Mouse (Mus musculus): ENCODE measurements around the gene Ankrd44.

Ankrd44 gene

GRCm38 (mm10) chr1:54749516-54749915, 176.7 kb downstream of the Ankrd44 start:
- DNase-seq: no peak

GRCm38 (mm10) chr1:54747785-54748420, 178.3 kb downstream of the Ankrd44 start:
- DNase-seq: no peak

GRCm38 (mm10) chr1:54745666-54746065, 180.5 kb downstream of the Ankrd44 start:
- DNase-seq: no peak

GRCm38 (mm10) chr1:54744171-54744570, 182.0 kb downstream of the Ankrd44 start:
- DNase-seq: no peak

- DNase-seq: no peak
Measured at GRCm38 (mm10) chr1:54743072-54743471, 183.1 kb downstream of the Ankrd44 start.

GRCm38 (mm10) chr1:54740936-54741335, 185.3 kb downstream of the Ankrd44 start:
- no peak for DNase-seq

- DNase-seq: no peak
Measured at GRCm38 (mm10) chr1:54737472-54737871, 188.7 kb downstream of the Ankrd44 start.

GRCm38 (mm10) chr1:54734917-54735664, 191.1 kb downstream of the Ankrd44 start:
- no peak for DNase-seq

GRCm38 (mm10) chr1:54729316-54729715, 196.9 kb downstream of the Ankrd44 start:
- DNase-seq: no peak

GRCm38 (mm10) chr1:54726555-54726954, 199.6 kb downstream of the Ankrd44 start:
- no peak for DNase-seq

GRCm38 (mm10) chr1:54716921-54717320, 209.3 kb downstream of the Ankrd44 start:
- peak; percentile 64 for DNase-seq

GRCm38 (mm10) chr1:54715061-54715760, 211.0 kb downstream of the Ankrd44 start:
- DNase-seq: no peak

- DNase-seq: peak; percentile 57
Measured at GRCm38 (mm10) chr1:54713231-54714173, 212.7 kb downstream of the Ankrd44 start.

- no peak for DNase-seq
Measured at GRCm38 (mm10) chr1:54711568-54711967, 214.6 kb downstream of the Ankrd44 start.

GRCm38 (mm10) chr1:54710550-54710949, 215.6 kb downstream of the Ankrd44 start:
- no peak for DNase-seq

- DNase-seq: no peak
Measured at GRCm38 (mm10) chr1:54707888-54708565, 218.2 kb downstream of the Ankrd44 start.

GRCm38 (mm10) chr1:54707036-54707887, 218.9 kb downstream of the Ankrd44 start:
- no peak for DNase-seq

- DNase-seq: no peak
Measured at GRCm38 (mm10) chr1:54706621-54707020, 219.6 kb downstream of the Ankrd44 start.

- DNase-seq: no peak
Measured at GRCm38 (mm10) chr1:54703466-54703865, 222.7 kb downstream of the Ankrd44 start.

- DNase-seq: no peak
Measured at GRCm38 (mm10) chr1:54702918-54703317, 223.3 kb downstream of the Ankrd44 start.

GRCm38 (mm10) chr1:54695396-54695795, 230.8 kb downstream of the Ankrd44 start:
- DNase-seq: no peak
